1 mouse cellular context compared by ENCODE assay signal in the genomic region with DNA sequence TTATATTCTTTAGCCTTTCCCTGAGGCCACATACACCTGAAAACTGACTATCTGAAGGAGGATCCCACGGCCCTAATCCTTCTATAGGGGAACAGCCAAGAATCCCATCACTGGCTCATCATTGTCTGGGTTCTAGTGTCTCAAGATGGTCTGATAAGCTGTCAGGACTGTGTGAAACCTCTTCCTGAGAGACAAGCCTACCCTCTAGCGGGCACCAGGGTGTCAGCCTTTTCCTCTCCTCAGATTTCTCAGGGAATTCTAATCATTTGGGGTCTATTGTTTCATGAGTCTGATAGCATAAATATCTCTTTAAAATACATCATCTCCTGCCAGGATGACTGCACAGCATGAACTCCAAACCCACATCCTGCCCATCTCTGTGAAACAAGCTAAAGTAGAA.
TF ChIP-seq lines count a peak whose summit lies in the region.

No protein-coding gene starts in this region.

TF ChIP-seq in C2C12, 6 proteins besides CTCF, POLR2A, EP300 and RAD21:
- TF ChIP-seq MYOG (IDR thresholded peaks at IDR 0.05; ENCODE audit: control insufficient read depth, extremely low read depth, insufficient read length) (no peak), CEBPB (IDR thresholded peaks at IDR 0.05; ENCODE audit: low read depth) (no peak), MAX (IDR thresholded peaks at IDR 0.05) (no peak), FOSL1 (IDR thresholded peaks at IDR 0.05; ENCODE audit: insufficient read depth, low read length, poor library complexity, severe bottlenecking) (no peak), MYOD1 (IDR thresholded peaks at IDR 0.05; ENCODE audit: control insufficient read depth, insufficient read length, low read depth) (no peak), USF1 (IDR thresholded peaks at IDR 0.05; ENCODE audit: low read depth) (no peak)
